Comparison of ENCODE assay signal across 7 mouse cellular contexts in the genomic region with DNA sequence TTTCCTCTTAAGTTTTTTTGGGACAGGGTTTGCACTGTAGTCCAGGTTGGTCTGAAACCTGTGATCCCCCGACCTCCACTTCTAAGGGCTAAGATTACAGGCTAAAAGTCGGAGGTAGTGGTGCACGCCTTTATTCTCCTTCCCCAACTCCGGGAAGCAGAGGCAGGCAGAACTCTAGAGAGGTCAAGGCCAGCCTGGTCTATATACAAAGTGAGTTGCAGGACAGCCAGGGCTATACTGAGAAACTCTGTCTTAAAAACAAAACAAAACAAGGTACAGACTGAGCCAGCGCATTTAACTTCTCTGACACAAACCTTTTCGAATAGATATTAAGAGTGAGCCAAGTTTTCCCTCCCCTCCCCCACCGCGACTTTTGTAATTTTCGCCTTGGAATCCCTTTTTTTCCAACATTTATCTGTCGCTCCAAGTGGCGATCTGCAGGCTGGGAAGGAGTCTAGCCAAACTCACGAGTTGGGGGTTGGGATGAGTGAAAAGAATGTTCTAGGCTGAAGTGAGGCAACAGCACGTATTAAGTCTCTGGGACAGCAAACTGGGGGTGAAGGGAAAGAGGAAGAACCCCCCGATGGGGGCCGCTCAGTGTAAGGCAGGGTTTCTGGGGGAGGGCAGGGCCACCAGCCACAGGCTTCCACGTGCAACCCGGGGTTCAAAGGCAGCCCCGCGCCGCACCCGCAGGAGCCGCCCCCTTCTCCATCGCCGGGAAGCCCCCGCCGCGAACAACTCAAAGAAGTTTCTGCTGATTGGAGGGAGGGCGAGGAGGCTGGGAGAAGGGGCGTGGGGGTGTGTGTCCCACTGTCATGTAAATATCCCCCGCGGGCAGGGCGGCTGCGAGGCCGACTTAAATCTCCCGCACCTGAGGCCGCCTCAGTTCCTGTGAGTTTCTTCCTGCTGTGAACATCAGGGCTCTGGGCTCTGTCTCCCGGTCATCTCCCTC. TPM values are rescaled to one million over a fixed set of nuclear protein-coding genes. Genes with fewer than 3 reads are reported as not detected.
A peak's percentile ranks its signal among the peaks of the same experiment; 100 is the strongest.
DNase-seq lines count a peak whose midpoint lies in the region; ATAC-seq and TF ChIP-seq lines count a peak whose summit lies in the region.

No protein-coding gene starts in this region.

- no peaks in the 10 kb centered on the region for H3K9me3 ChIP-seq in ES-E14 (ENCODE audit: control insufficient read depth, insufficient read depth, low read depth, low read length)
- no peaks in the 10 kb centered on the region for H3K9me3 ChIP-seq in forebrain, embryonic 14.5 days (replicated peaks; ENCODE audit: control insufficient read depth, low read length)
- H3K9me3 ChIP-seq in hindbrain, postnatal 0 days (ENCODE audit: low read length) = no peaks in the 10 kb centered on the region
- H3K9me3 ChIP-seq in liver, embryonic 14.5 days (ENCODE audit: control insufficient read depth, low read length) = no peaks in the 10 kb centered on the region

- peak overlapping the region; percentile 87 for H3K4me2 ChIP-seq in forebrain, embryonic 14.5 days (ENCODE audit: low read length)
- peak overlapping the region; percentile 85 for H3K4me2 ChIP-seq in hindbrain, postnatal 0 days (ENCODE audit: low read depth, low read length)
- H3K4me2 ChIP-seq in liver, embryonic 14.5 days (ENCODE audit: low read depth) = peak overlapping the region; percentile 98

- in situ Hi-C loops in ES-E14 (cut with MboI; ENCODE audit: low sequenced_read_pairs in 2 of 2, unreplicated experiment in 2 of 2) = no loop called here

- H3K27me3 ChIP-seq in forebrain, embryonic 14.5 days (replicated peaks; ENCODE audit: control insufficient read depth, insufficient read depth, low read length) = no peaks in the 10 kb centered on the region
- no peaks in the 10 kb centered on the region for H3K27me3 ChIP-seq in hindbrain, postnatal 0 days (ENCODE audit: insufficient read depth, low read length)
- no peaks in the 10 kb centered on the region for H3K27me3 ChIP-seq in liver, embryonic 14.5 days (ENCODE audit: control insufficient read depth, insufficient read depth, low read length)

- peaks cover 21% of the 10 kb centered on the region for H3K36me3 ChIP-seq in ES-E14 (ENCODE audit: control insufficient read depth, insufficient read depth, low read length, poor library complexity, severe bottlenecking)
- no peaks in the 10 kb centered on the region for H3K36me3 ChIP-seq in forebrain, embryonic 14.5 days (ENCODE audit: control insufficient read depth, insufficient read depth, low read length)
- no peaks in the 10 kb centered on the region for H3K36me3 ChIP-seq in hindbrain, postnatal 0 days (ENCODE audit: insufficient read depth, low read length)
- H3K36me3 ChIP-seq in liver, embryonic 14.5 days (replicated peaks; ENCODE audit: control insufficient read depth, insufficient read depth, low read depth) = no peaks in the 10 kb centered on the region

- DNase-seq in ES-E14 (ENCODE audit: low read depth, low spot score) = peak; percentile 97
- peak; percentile 79 for DNase-seq in adrenal gland, adult 2 months
- DNase-seq in forebrain, embryonic 14.5 days (ENCODE audit: low spot score) = peak; percentile 70
- peak; percentile 56 for DNase-seq in hindbrain, postnatal 0 days (ENCODE audit: low spot score)
- no peak for DNase-seq in liver, embryonic 14.5 days (ENCODE audit: low read depth in 3 of 3, low spot score in 3 of 3)
- DNase-seq in natural killer cell, adult 2 months (ENCODE audit: low spot score in 2 of 2) = peak; percentile 33 to 45
- DNase-seq in thymus, postnatal 25 days = peak; percentile 77

- H3K27ac ChIP-seq in ES-E14 (ENCODE audit: insufficient read depth, low read depth, low read length, poor library complexity, severe bottlenecking) = peak overlapping the region; percentile 91
- peak overlapping the region; percentile 84 for H3K27ac ChIP-seq in forebrain, embryonic 14.5 days (ENCODE audit: low read depth, low read length)
- H3K27ac ChIP-seq in hindbrain, postnatal 0 days = peak overlapping the region; percentile 76
- peak overlapping the region; percentile 65; the same call in 1 of the 2 replicates for H3K27ac ChIP-seq in liver, embryonic 14.5 days

- H3K4me1 ChIP-seq in ES-E14 (ENCODE audit: control insufficient read depth in 2 of 2, insufficient read depth in 2 of 2, low read length in 2 of 2, poor library complexity in 1 of 2) = peaks cover 0 to 6% of the 10 kb centered on the region in 2 experiments
- peaks cover 22% of the 10 kb centered on the region for H3K4me1 ChIP-seq in forebrain, embryonic 14.5 days (ENCODE audit: control insufficient read depth, insufficient read depth, low read length)
- peaks cover 3% of the 10 kb centered on the region; the same call in 1 of the 2 replicates for H3K4me1 ChIP-seq in hindbrain, postnatal 0 days (ENCODE audit: insufficient read depth, low read length)
- H3K4me1 ChIP-seq in liver, embryonic 14.5 days (replicated peaks; ENCODE audit: control insufficient read depth in 2 of 2, insufficient read depth in 2 of 2, low read length in 1 of 2) = peaks cover 24 to 28% of the 10 kb centered on the region in 2 experiments

- peak overlapping the region; percentile 91 to 99 for H3K4me3 ChIP-seq in ES-E14 (ENCODE audit: insufficient read depth in 1 of 2, low read depth in 1 of 2, low read length in 2 of 2, poor library complexity in 1 of 2, severe bottlenecking in 1 of 2)
- peak overlapping the region; percentile 52 for H3K4me3 ChIP-seq in forebrain, embryonic 14.5 days (ENCODE audit: low read depth, low read length)
- peak overlapping the region; percentile 49 for H3K4me3 ChIP-seq in hindbrain, postnatal 0 days (ENCODE audit: low read length)
- H3K4me3 ChIP-seq in liver, embryonic 14.5 days (ENCODE audit: insufficient read depth in 1 of 2, low read depth in 2 of 2, low read length in 2 of 2) = peak overlapping the region; percentile 79 to 85

- no peak for ATAC-seq in forebrain, embryonic 14.5 days
- no peak for ATAC-seq in hindbrain, postnatal 0 days
- ATAC-seq in liver, embryonic 14.5 days (ENCODE audit: insufficient read depth) = no peak

- no peak for TF ChIP-seq CTCF in hindbrain, postnatal 0 days (IDR thresholded peaks at IDR 0.05; ENCODE audit: low read depth)
- TF ChIP-seq CTCF in liver, embryonic 14.5 days (IDR thresholded peaks at IDR 0.05; ENCODE audit: low read depth) = no peak

- TF ChIP-seq EP300 in liver, embryonic 14.5 days (IDR thresholded peaks at IDR 0.05; ENCODE audit: low read depth) = no peak

- 7% methylated on average over 33 of the region's 37 CpGs for WGBS in forebrain, embryonic 14.5 days
- WGBS in hindbrain, postnatal 0 days = 6% methylated on average over 37 of the region's 37 CpGs
- WGBS in liver, embryonic 14.5 days (ENCODE audit: insufficient replicate concordance) = 6% methylated on average over 37 of the region's 37 CpGs

- H3K9ac ChIP-seq in ES-E14 (ENCODE audit: insufficient read depth, low read depth, low read length, poor library complexity, severe bottlenecking) = peak overlapping the region; percentile 93
- H3K9ac ChIP-seq in forebrain, embryonic 14.5 days (ENCODE audit: low read length) = peak overlapping the region; percentile 63
- H3K9ac ChIP-seq in hindbrain, postnatal 0 days (replicated peaks; ENCODE audit: low read length) = peak overlapping the region; percentile 47
- H3K9ac ChIP-seq in liver, embryonic 14.5 days (replicated peaks) = peak overlapping the region; percentile 87

TF ChIP-seq in ES-E14, 5 proteins besides CTCF, POLR2A, EP300 and RAD21 (continues in another document):
- TF ChIP-seq ZC3H11A (IDR thresholded peaks at IDR 0.05; ENCODE audit: borderline replicate concordance, low read depth, low read length) (no peak), MAFK (IDR thresholded peaks at IDR 0.05; ENCODE audit: insufficient read depth, low read depth, low read length) (no peak), ZNF384 (IDR thresholded peaks at IDR 0.05; ENCODE audit: low read depth, low read length) (no peak)

RNA-seq across cellular contexts. Expression of gene Set, which starts 4.3 kb away (rescaled TPM):
- total RNA-seq in ES-E14 (2012; rRNA removed) = 695 and 901 TPM in 2 replicates
- 100 to 1,000 TPM; 202 to 236 TPM for total RNA-seq in adrenal gland, adult 2 months (2021)
- polyA plus RNA-seq in adrenal gland, adult 2 months (2012; rRNA removed) = 94.3 and 101 TPM in 2 replicates
- 379 and 393 TPM in 2 replicates for polyA plus RNA-seq in forebrain, embryonic 14.5 days (2014; fragmentation: Nextera tagmentation; extraction: Ambion mirVana)
- 149 and 188 TPM in 2 replicates for total RNA-seq in hindbrain, postnatal 0 days (2014; rRNA removed)
- 332 and 334 TPM in 2 replicates for polyA plus RNA-seq in hindbrain, postnatal 0 days (2015; fragmentation: Nextera tagmentation; extraction: Ambion mirVana)
- 56.1 and 159 TPM in 2 replicates for polyA plus RNA-seq in liver, embryonic 14.5 days (2012; rRNA removed)
- polyA plus RNA-seq in liver, embryonic 14.5 days (2014; fragmentation: Nextera tagmentation; extraction: Ambion mirVana) = 179 and 189 TPM in 2 replicates

RNA-seq across cellular contexts. Expression of gene Wdr34, which starts 12.8 kb away (rescaled TPM):
- total RNA-seq in ES-E14 (2012; rRNA removed) = 22.6 and 35.2 TPM in 2 replicates
- 10 to 100 TPM; 14.7 to 22.0 TPM for total RNA-seq in adrenal gland, adult 2 months (2021)
- 59.2 and 62.5 TPM in 2 replicates for polyA plus RNA-seq in adrenal gland, adult 2 months (2012; rRNA removed)
- 51.4 and 63.1 TPM in 2 replicates for polyA plus RNA-seq in forebrain, embryonic 14.5 days (2014; fragmentation: Nextera tagmentation; extraction: Ambion mirVana)
- 87.4 and 87.7 TPM in 2 replicates for total RNA-seq in hindbrain, postnatal 0 days (2014; rRNA removed)
- 64.5 and 66.5 TPM in 2 replicates for polyA plus RNA-seq in hindbrain, postnatal 0 days (2015; fragmentation: Nextera tagmentation; extraction: Ambion mirVana)
- 5.6 and 5.8 TPM in 2 replicates for polyA plus RNA-seq in liver, embryonic 14.5 days (2012; rRNA removed)
- 6.0 and 6.8 TPM in 2 replicates for polyA plus RNA-seq in liver, embryonic 14.5 days (2014; fragmentation: Nextera tagmentation; extraction: Ambion mirVana)

RNA-seq across cellular contexts. Expression of gene Pkn3, which starts 16.0 kb away (rescaled TPM):
- total RNA-seq in ES-E14 (2012; rRNA removed) = 19.1 and 24.3 TPM in 2 replicates
- total RNA-seq in adrenal gland, adult 2 months (2021) = 1 to 10 TPM; 4.7 to 6.2 TPM
- polyA plus RNA-seq in adrenal gland, adult 2 months (2012; rRNA removed) = 5.5 and 8.8 TPM in 2 replicates
- polyA plus RNA-seq in forebrain, embryonic 14.5 days (2014; fragmentation: Nextera tagmentation; extraction: Ambion mirVana) = 2.2 and 2.5 TPM in 2 replicates
- total RNA-seq in hindbrain, postnatal 0 days (2014; rRNA removed) = 1.2 and 4.5 TPM in 2 replicates
- polyA plus RNA-seq in hindbrain, postnatal 0 days (2015; fragmentation: Nextera tagmentation; extraction: Ambion mirVana) = 0.99 and 1.0 TPM in 2 replicates
- polyA plus RNA-seq in liver, embryonic 14.5 days (2012; rRNA removed) = 3.0 and 3.5 TPM in 2 replicates
- 1.8 and 2.0 TPM in 2 replicates for polyA plus RNA-seq in liver, embryonic 14.5 days (2014; fragmentation: Nextera tagmentation; extraction: Ambion mirVana)

RNA-seq across cellular contexts. Expression of gene Zdhhc12, which starts 32.0 kb away (rescaled TPM):
- total RNA-seq in ES-E14 (2012; rRNA removed) = 133 and 202 TPM in 2 replicates
- 10 to 100 TPM; 16.2 to 18.9 TPM for total RNA-seq in adrenal gland, adult 2 months (2021)
- polyA plus RNA-seq in adrenal gland, adult 2 months (2012; rRNA removed) = 120 and 123 TPM in 2 replicates
- 21.6 and 24.1 TPM in 2 replicates for polyA plus RNA-seq in forebrain, embryonic 14.5 days (2014; fragmentation: Nextera tagmentation; extraction: Ambion mirVana)
- total RNA-seq in hindbrain, postnatal 0 days (2014; rRNA removed) = 25.4 and 35.0 TPM in 2 replicates
- 30.2 and 32.2 TPM in 2 replicates for polyA plus RNA-seq in hindbrain, postnatal 0 days (2015; fragmentation: Nextera tagmentation; extraction: Ambion mirVana)
- 23.4 and 25.5 TPM in 2 replicates for polyA plus RNA-seq in liver, embryonic 14.5 days (2012; rRNA removed)
- 17.4 and 21.5 TPM in 2 replicates for polyA plus RNA-seq in liver, embryonic 14.5 days (2014; fragmentation: Nextera tagmentation; extraction: Ambion mirVana)

Comparison
In these comparisons a context has a peak if more than half of its experiments do, and no peak if none do; other contexts are left out.
1. DNase-seq: peak in ES-E14 (single experiment), adrenal gland, adult 2 months (single experiment), forebrain, embryonic 14.5 days (single experiment), hindbrain, postnatal 0 days (single experiment), natural killer cell, adult 2 months (2 of 2) and thymus, postnatal 25 days (single experiment); none in liver, embryonic 14.5 days (0 of 3).
2. Peak in every context shown above with its lines, with median percentiles within 50 percentile points of each other: H3K27ac ChIP-seq, H3K4me3 ChIP-seq, H3K9ac ChIP-seq and H3K4me2 ChIP-seq.